Mouse (Mus musculus) telencephalon, adult 2 months (tissue): ENCODE data around the gene Rnf26.

Experiments used
- DNase-seq: peaks from one replicate; pipeline ENCODE4 v3.0.0-alpha.2; 2011; ENCODE audit warnings: low read depth, low spot score

Gene Rnf26

GRCm38 (mm10) chr9:44047071-44047470 is 66.2 kb downstream of the Rnf26 start:
- DNase-seq, result no peak

- DNase-seq, result no peak
These were observed 66.9 kb downstream of the Rnf26 start for GRCm38 (mm10) chr9:44046426-44046825.

- no peak for DNase-seq
These were observed 67.4 kb downstream of the Rnf26 start for GRCm38 (mm10) chr9:44045884-44046272.
